Mouse (Mus musculus): ENCODE measurements at regions not wholly inside any gene's neighbourhood (a gene's known extent, or its start where the extent isn't known, plus 50 kb on each side); places are given as distances from the start of the nearest gene placed in this dataset.

DNA sequence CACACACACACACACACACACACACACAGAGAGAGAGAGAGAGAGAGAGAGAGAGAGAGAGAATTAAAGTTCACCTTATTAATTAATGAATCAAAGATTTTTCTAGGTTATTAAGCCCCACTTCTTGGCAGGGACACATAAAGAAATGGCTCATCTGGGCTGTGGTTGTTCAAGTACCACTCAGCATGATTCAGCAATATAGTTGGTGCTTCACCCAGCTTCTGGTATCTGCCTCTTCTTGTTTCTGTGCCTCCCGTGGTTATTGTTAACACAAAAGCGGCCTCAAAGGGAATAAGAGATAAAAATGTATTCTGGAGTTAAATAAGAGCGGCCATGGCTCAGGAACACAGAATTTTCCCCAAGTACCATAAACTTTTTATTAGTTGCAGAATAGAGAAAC is 53.9 kb upstream of the Slc22a23 start:
- TF ChIP-seq USF2 (IDR thresholded peaks at IDR 0.05; ENCODE audit: borderline replicate concordance in 1 of 2, insufficient read depth in 1 of 2, low read depth in 1 of 2, low read length in 2 of 2) (no peak), POLR2A (IDR thresholded peaks at IDR 0.05; ENCODE audit: control insufficient read depth in 1 of 2, insufficient read depth in 1 of 2, low read depth in 1 of 2, low read length in 2 of 2, poor library complexity in 1 of 2) (no peak), GATA1 (IDR thresholded peaks at IDR 0.05; ENCODE audit: low read depth, low read length) (0 out of 2 replicates have a peak, but pooled peaks have one; percentile 31), ZKSCAN1 (IDR thresholded peaks at IDR 0.05; ENCODE audit: low read depth, low read length) (no peak), HCFC1 (IDR thresholded peaks at IDR 0.05; ENCODE audit: low read depth, low read length) (no peak), MAX (IDR thresholded peaks at IDR 0.05; ENCODE audit: low read length) (no peak), KAT2A (conservative IDR thresholded peaks at IDR 0.05; ENCODE audit: low read depth, low read length) (no peak), EP300 (IDR thresholded peaks at IDR 0.05; ENCODE audit: low read depth in 1 of 2, low read length in 2 of 2) (peak; percentile 62 to 69), ETS1 (IDR thresholded peaks at IDR 0.05; ENCODE audit: low read depth, low read length) (peak; percentile 57), RCOR1 (IDR thresholded peaks at IDR 0.05; ENCODE audit: low read depth, low read length) (peak; percentile 41; the same call in 1 of the 2 replicates), BHLHE40 (IDR thresholded peaks at IDR 0.05; ENCODE audit: borderline replicate concordance, low read depth, low read length) (no peak), MEF2A (IDR thresholded peaks at IDR 0.05; ENCODE audit: extremely low read depth, insufficient replicate concordance, low read depth, low read length, poor library complexity, severe bottlenecking) (no peak), CHD1 (IDR thresholded peaks at IDR 0.05; ENCODE audit: low read depth, low read length) (no peak), GABPA (IDR thresholded peaks at IDR 0.05; ENCODE audit: low read depth, low read length) (peak; percentile 94), UBTF (IDR thresholded peaks at IDR 0.05; ENCODE audit: borderline replicate concordance, insufficient read depth, low read depth, low read length) (no peak), ZC3H11A (IDR thresholded peaks at IDR 0.05; ENCODE audit: low read depth, low read length) (no peak), JUND (IDR thresholded peaks at IDR 0.05; ENCODE audit: low read depth, low read length) (no peak), MAZ (IDR thresholded peaks at IDR 0.05; ENCODE audit: low read depth, low read length) (no peak), RAD21 (IDR thresholded peaks at IDR 0.05; ENCODE audit: low read depth, low read length) (no peak), TAL1 (IDR thresholded peaks at IDR 0.05; ENCODE audit: low read length) (no peak), E2F4 (IDR thresholded peaks at IDR 0.05; ENCODE audit: borderline replicate concordance, low read depth, low read length) (no peak), POLR2AphosphoS2 (IDR thresholded peaks at IDR 0.05; ENCODE audit: low read length) (no peak), SMC3 (IDR thresholded peaks at IDR 0.05; ENCODE audit: low read depth, low read length) (no peak), MYC (IDR thresholded peaks at IDR 0.05; ENCODE audit: low read depth, low read length) (no peak), MAFK (IDR thresholded peaks at IDR 0.05; ENCODE audit: borderline replicate concordance, low read depth, low read length) (peak; percentile 78; the same call in 1 of the 2 replicates), USF1 (IDR thresholded peaks at IDR 0.05; ENCODE audit: low read depth, low read length) (no peak)
- Histone ChIP-seq H3K9me3 (replicated peaks; ENCODE audit: insufficient read depth, low read length) (no peaks in the 10 kb centered on the region), H3K4me1 (ENCODE audit: control insufficient read depth in 1 of 2, insufficient read depth in 2 of 2, low read length in 2 of 2) (peaks cover 4 to 7% of the 10 kb centered on the region in 2 experiments; a peak in 3 of 4 replicates), H3K36me3 (ENCODE audit: control insufficient read depth in 1 of 2, insufficient read depth in 2 of 2, low read length in 2 of 2) (peaks cover 0 to 3% of the 10 kb centered on the region in 2 experiments; a peak in 2 of 4 replicates), H3K27ac (ENCODE audit: control insufficient read depth, low read depth, low read length) (peak overlapping the region; percentile 14; the same call in 1 of the 2 replicates), H3K4me3 (ENCODE audit: control insufficient read depth in 1 of 2, insufficient read depth in 1 of 2, low read depth in 2 of 2, low read length in 2 of 2) (peak overlapping the region; percentile 48 to 66), H3K9ac (ENCODE audit: control insufficient read depth, low read depth, low read length, poor library complexity, severe bottlenecking) (no peak overlapping the region), H3K27me3 (ENCODE audit: control insufficient read depth in 1 of 2, insufficient read depth in 2 of 2, low read length in 2 of 2) (0 out of 4 replicates have a peak, but pooled peaks cover 0 to 1% of the 10 kb centered on the region in 2 experiments), H3K79me2 (ENCODE audit: control insufficient read depth, insufficient read depth, low read length, poor library complexity) (no peaks in the 10 kb centered on the region)
- DNase-seq (ENCODE audit: low read depth, low spot score): peak; percentile 77
